Mouse (Mus musculus) heart, adult 2 months (tissue): ENCODE data around the gene Tcaim.

ENCODE experiments used
- CTCF ChIP-seq: fragments of 200-600 bp; IDR thresholded peaks from 2 replicates; pipeline ENCODE4 v1.8.1; 2022; ENCODE audit warnings: antibody characterized with exemption, mild to moderate bottlenecking, moderate library complexity
- EP300 ChIP-seq: fragments of 200-500 bp; IDR thresholded peaks from 2 replicates; pipeline ENCODE4 v1.6.1; 2011; ENCODE audit warnings: low read depth, low read length, control low read depth; ENCODE audit not compliant: insufficient read depth
- POLR2A ChIP-seq: fragments of 200-500 bp; IDR thresholded peaks from 2 replicates; pipeline ENCODE4 v1.6.1; 2011; ENCODE audit warnings: mild to moderate bottlenecking, low read depth, low read length, control low read depth; ENCODE audit not compliant: insufficient read depth

DNA sequence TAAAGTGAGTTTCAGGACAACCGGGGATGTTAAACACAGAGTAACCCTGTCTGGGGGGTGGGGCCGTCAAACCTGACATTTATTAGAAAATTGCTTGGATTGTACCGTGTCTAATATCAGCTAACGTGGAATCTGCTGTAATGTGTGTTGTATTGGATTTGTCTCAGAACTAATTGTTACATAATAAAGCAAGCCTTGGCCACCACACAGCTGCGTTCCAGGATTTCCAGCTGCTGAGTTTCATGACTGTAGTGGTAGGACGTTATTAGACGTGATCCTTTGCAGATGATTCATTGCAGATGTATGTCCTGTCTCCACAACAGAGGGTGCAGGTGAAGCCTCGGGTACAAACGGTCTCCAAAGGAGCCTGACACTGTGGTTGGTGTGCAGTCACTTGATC is 30.8 kb downstream of the Tcaim start:
- TF ChIP-seq POLR2A (no peak), CTCF (no peak), EP300 (no peak)
